8 mouse cellular contexts compared by ENCODE assay signal in genomic region chr10:34096418-34096883, GRCm38 (mm10). TPM values are rescaled to one million over a fixed set of nuclear protein-coding genes. Genes with fewer than 3 reads are reported as not detected.
A peak's percentile ranks its signal among the peaks of the same experiment; 100 is the strongest.
DNase-seq lines count a peak whose midpoint lies in the region; ATAC-seq and TF ChIP-seq lines count a peak whose summit lies in the region.

Gene Calhm5, minus strand, starts transcription at chr10:34096519.

- H3K4me3 ChIP-seq in forebrain, embryonic 11.5 days (ENCODE audit: low read depth, low read length) = no peak within 1 kb of the TSS
- 0 out of 4 replicates have a peak within 1 kb of the TSS, but pooled peaks of 1 of the 2 experiments have one; percentile 24 for H3K4me3 ChIP-seq in liver, embryonic 14.5 days (ENCODE audit: insufficient read depth in 1 of 2, low read depth in 2 of 2, low read length in 2 of 2)
- H3K4me3 ChIP-seq in neural tube, embryonic 12.5 days = no peak within 1 kb of the TSS

- H3K27me3 ChIP-seq in forebrain, embryonic 11.5 days (ENCODE audit: control insufficient read depth, insufficient read depth, low read length) = no peaks in the 10 kb centered on the region
- H3K27me3 ChIP-seq in liver, embryonic 14.5 days (ENCODE audit: control insufficient read depth, insufficient read depth, low read length) = no peaks in the 10 kb centered on the region
- no peaks in the 10 kb centered on the region for H3K27me3 ChIP-seq in neural tube, embryonic 12.5 days (replicated peaks)

- peak; percentile 33; the same call in 1 of the 2 replicates for TF ChIP-seq CTCF in liver, embryonic 14.5 days (IDR thresholded peaks at IDR 0.05; ENCODE audit: low read depth)

- H3K4me1 ChIP-seq in forebrain, embryonic 11.5 days (replicated peaks; ENCODE audit: control insufficient read depth, insufficient read depth, low read length) = no peaks in the 10 kb centered on the region
- H3K4me1 ChIP-seq in liver, embryonic 14.5 days (replicated peaks; ENCODE audit: control insufficient read depth in 2 of 2, insufficient read depth in 2 of 2, low read length in 1 of 2) = peaks cover 0 to 3% of the 10 kb centered on the region in 2 experiments; a peak in 1 of 4 replicates
- H3K4me1 ChIP-seq in neural tube, embryonic 12.5 days = no peaks in the 10 kb centered on the region

- WGBS in forebrain, embryonic 11.5 days = 27% methylated on average over 9 of the region's 9 CpGs
- 9% methylated on average over 9 of the region's 9 CpGs for WGBS in liver, embryonic 14.5 days (ENCODE audit: insufficient replicate concordance)
- WGBS in neural tube, embryonic 12.5 days = 33% methylated on average over 9 of the region's 9 CpGs

- H3K4me2 ChIP-seq in forebrain, embryonic 11.5 days (ENCODE audit: low read depth, low read length, severe bottlenecking) = peak within 1 kb of the TSS; percentile 32; the same call in 1 of the 2 replicates
- peak within 1 kb of the TSS; percentile 40 for H3K4me2 ChIP-seq in liver, embryonic 14.5 days (ENCODE audit: low read depth)
- peak within 1 kb of the TSS; percentile 45 for H3K4me2 ChIP-seq in neural tube, embryonic 12.5 days (replicated peaks)

- no peaks in the 10 kb centered on the region for H3K9me3 ChIP-seq in forebrain, embryonic 11.5 days (ENCODE audit: control insufficient read depth, low read length)
- H3K9me3 ChIP-seq in liver, embryonic 14.5 days (ENCODE audit: control insufficient read depth, low read length) = no peaks in the 10 kb centered on the region
- H3K9me3 ChIP-seq in neural tube, embryonic 12.5 days = no peaks in the 10 kb centered on the region

- intact Hi-C loops in heart, postnatal 10 days (cut with DNase I) = loop anchor here (1.0 to 5.0 kb wide), 4 partner anchors 60 to 230 kb away; partner anchors contain the start of gene Tspyl1

- peak within 1 kb of the TSS; percentile 20; the same call in 1 of the 2 replicates for H3K9ac ChIP-seq in forebrain, embryonic 11.5 days (ENCODE audit: low read length)
- H3K9ac ChIP-seq in liver, embryonic 14.5 days (replicated peaks) = no peak within 1 kb of the TSS
- peak within 1 kb of the TSS; percentile 21; the same call in 1 of the 2 replicates for H3K9ac ChIP-seq in neural tube, embryonic 12.5 days

- no peak for TF ChIP-seq EP300 in liver, embryonic 14.5 days (IDR thresholded peaks at IDR 0.05; ENCODE audit: low read depth)

- H3K27ac ChIP-seq in forebrain, embryonic 11.5 days (ENCODE audit: low read depth, low read length) = no peak within 1 kb of the TSS
- no peak within 1 kb of the TSS for H3K27ac ChIP-seq in liver, embryonic 14.5 days
- no peak within 1 kb of the TSS for H3K27ac ChIP-seq in neural tube, embryonic 12.5 days

- peak; percentile 50 for DNase-seq in CD4-positive, CD25-positive, alpha-beta regulatory T cell, adult 2 months (ENCODE audit: low read depth, low spot score)
- DNase-seq in adrenal gland, postnatal 25 days = peak; percentile 2
- peak; percentile 48 for DNase-seq in forebrain, embryonic 11.5 days (ENCODE audit: low spot score)
- peak; percentile 72 to 76 for DNase-seq in heart, postnatal 10 days
- DNase-seq in kidney, postnatal 4 days = peak; percentile 35 to 60
- DNase-seq in liver, embryonic 14.5 days (ENCODE audit: low read depth in 3 of 3, low spot score in 3 of 3) = peak in 1 of 3 experiments; percentile 3
- DNase-seq in urinary bladder, postnatal 14 days (ENCODE audit: low spot score) = peak; percentile 62

- H3K36me3 ChIP-seq in forebrain, embryonic 11.5 days (ENCODE audit: control insufficient read depth, insufficient read depth, low read length) = no peaks in the 10 kb centered on the region
- no peaks in the 10 kb centered on the region for H3K36me3 ChIP-seq in liver, embryonic 14.5 days (replicated peaks; ENCODE audit: control insufficient read depth, insufficient read depth, low read depth)
- H3K36me3 ChIP-seq in neural tube, embryonic 12.5 days = no peaks in the 10 kb centered on the region

- ATAC-seq in forebrain, embryonic 11.5 days (replicated peaks; ENCODE audit: low FRiP score) = peak; percentile 46; the same call in 1 of the 2 replicates
- no peak; the same call in 1 of the 2 replicates for ATAC-seq in liver, embryonic 14.5 days (ENCODE audit: insufficient read depth)
- ATAC-seq in neural tube, embryonic 12.5 days (ENCODE audit: low FRiP score, low read depth) = 0 out of 2 replicates have a peak, but pooled peaks have one; percentile 50

RNA-seq across cellular contexts. Expression of gene Calhm5, which starts in this region (rescaled TPM):
- 0.15 TPM in 1 of 2 replicates, not detected in the other for total RNA-seq in adrenal gland, postnatal 25 days (2021)
- polyA plus RNA-seq in forebrain, embryonic 11.5 days (2014; fragmentation: Nextera tagmentation; extraction: Ambion mirVana) = 0.20 and 0.32 TPM in 2 replicates
- total RNA-seq in heart, postnatal 10 days (2021) = 1 to 10 TPM in 1 of 2 experiments, under 1 TPM in 1; 0.97 to 1.1 TPM
- polyA plus RNA-seq in liver, embryonic 14.5 days (2012; rRNA removed) = 0.01 and 0.02 TPM in 2 replicates
- polyA plus RNA-seq in liver, embryonic 14.5 days (2014; fragmentation: Nextera tagmentation; extraction: Ambion mirVana) = 0.01 TPM in 1 of 2 replicates, not detected in the other
- 0.14 and 0.16 TPM in 2 replicates for polyA plus RNA-seq in neural tube, embryonic 12.5 days (2016; fragmentation: Nextera tagmentation; extraction: Ambion mirVana)

Comparison
In these comparisons a context has a peak if more than half of its experiments do, and no peak if none do; other contexts are left out.
1. Peak in DNase-seq in adrenal gland, postnatal 25 days; RNA of the gene not detected or under 1 TPM.
2. Peak in DNase-seq, ATAC-seq, H3K9ac ChIP-seq and H3K4me2 ChIP-seq in forebrain, embryonic 11.5 days; RNA of the gene not detected or under 1 TPM.
3. Peak in ATAC-seq, H3K9ac ChIP-seq and H3K4me2 ChIP-seq in neural tube, embryonic 12.5 days; RNA of the gene not detected or under 1 TPM.